Mouse (Mus musculus) erythroblast, embryonic 14.5 days (primary cell): ENCODE data around the gene Glul.

Source experiments
- GATA1 ChIP-seq: IDR thresholded peaks from 2 replicates; pipeline ENCODE4 v1.6.1; 2012; ENCODE audit warnings: low read length, inconsistent platforms, mixed read lengths
- TAL1 ChIP-seq: IDR thresholded peaks from 3 replicates; pipeline ENCODE4 v1.6.1; 2012; ENCODE audit warnings: low read length, inconsistent platforms, mixed read lengths

- no peak for TF ChIP-seq GATA1
- TF ChIP-seq TAL1, result no peak
Observed at GRCm38 (mm10) chr1:153874045-153874444, 25.7 kb upstream of the Glul start, which contains the start of gene Teddm1b.
